Mouse (Mus musculus) kidney, postnatal 4 days (tissue): ENCODE data around the gene S100a3.

ENCODE experiments used
- DNase-seq, 2 experiments: peaks; one replicate each; pipeline ENCODE4 v3.0.0; 2021; ENCODE audit warnings: mixed read lengths in 2 of 2

Gene S100a3

GRCm38 (mm10) chr3:90604416-90604815 lies 44.0 kb downstream of the S100a3 start:
- DNase-seq, result peak; percentile 85 to 90

DNA sequence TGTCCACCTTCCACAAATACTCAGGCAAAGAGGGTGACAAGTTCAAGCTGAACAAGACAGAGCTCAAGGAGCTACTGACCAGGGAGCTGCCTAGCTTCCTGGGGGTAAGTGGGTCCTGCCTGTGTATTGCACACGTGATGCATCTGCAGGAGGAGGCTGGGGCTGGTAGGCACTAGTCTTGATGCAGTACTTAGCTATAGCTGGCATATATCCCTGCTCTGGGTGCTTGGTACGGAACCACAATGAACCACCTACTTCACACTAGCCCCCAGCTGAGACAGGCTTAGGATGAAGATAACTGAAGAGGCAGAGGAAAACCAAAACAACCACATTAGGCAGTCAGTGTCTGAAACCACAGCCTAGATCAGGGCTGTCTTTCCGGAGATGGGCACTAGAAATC lies 44.7 kb downstream of the S100a3 start:
- DNase-seq, result no peak

GRCm38 (mm10) chr3:90605736-90606135 lies 45.4 kb downstream of the S100a3 start:
- DNase-seq, result no peak

DNA sequence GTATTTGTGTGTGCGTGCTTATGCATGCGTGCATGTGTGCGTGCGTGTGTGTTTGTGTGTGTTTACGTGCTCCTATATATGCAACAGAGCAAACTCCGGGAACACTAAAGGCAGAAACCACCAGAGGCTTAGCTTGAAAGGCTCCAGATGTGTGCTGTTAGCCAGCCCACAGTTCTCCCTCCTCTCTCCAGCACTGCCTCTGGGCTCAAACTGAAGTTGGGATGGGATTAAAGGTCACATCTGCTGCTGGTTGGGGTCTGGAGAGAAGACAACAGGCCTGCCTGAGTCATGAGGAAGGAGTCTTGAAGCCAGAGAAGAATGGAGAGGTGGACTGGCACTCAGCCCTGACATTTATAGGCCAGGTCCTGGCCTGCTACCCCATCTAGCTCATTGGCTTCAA lies 45.8 kb downstream of the S100a3 start:
- DNase-seq, result peak; percentile 54 to 64

- no peak for DNase-seq
Measured at GRCm38 (mm10) chr3:90607361-90607760, 47.0 kb downstream of the S100a3 start.

DNA sequence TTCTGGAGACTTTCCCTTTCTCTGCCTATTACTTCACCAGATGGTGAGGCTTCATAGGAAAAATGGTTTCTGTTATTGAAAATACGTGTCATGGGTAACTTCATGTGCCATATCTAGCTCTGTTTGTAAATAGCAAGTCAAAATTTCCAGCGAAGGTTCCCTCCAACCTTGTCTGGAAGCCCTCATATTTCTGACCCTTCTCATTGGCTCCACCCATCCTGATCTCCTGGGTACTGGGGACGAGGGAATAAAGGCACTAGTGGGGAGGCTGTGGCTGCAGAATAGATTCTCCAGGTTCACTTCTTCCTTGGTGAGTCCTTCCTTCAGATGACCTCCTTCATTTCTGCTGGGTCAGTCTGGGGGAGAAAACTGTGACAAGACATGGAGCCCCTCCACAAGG lies 47.8 kb downstream of the S100a3 start, which contains the start of gene S100a5:
TSS of gene S100a5 (plus strand) at position 301 of the 400 bp plus-strand sequence.
- no peak for DNase-seq

- DNase-seq, result no peak
Measured at GRCm38 (mm10) chr3:90609102-90609501, 48.7 kb downstream of the S100a3 start.

DNA sequence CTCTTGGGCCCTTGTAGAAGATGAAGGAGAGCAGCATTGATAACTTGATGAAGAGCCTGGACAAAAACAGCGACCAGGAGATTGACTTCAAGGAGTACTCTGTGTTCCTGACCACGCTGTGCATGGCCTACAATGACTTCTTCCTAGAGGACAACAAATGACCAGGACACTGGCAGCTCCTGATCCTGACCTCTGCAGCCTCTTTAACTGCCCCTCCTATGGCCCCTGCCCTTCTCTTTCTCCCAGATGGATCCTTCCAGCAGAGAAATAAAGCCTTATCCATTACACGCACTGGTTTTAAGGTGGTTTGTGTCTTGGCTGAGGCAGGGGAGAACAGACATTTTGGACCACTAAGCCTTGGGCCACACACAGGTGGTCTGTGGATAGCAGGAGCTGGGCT lies 51.1 kb downstream of the S100a3 start:
- DNase-seq, result no peak

GRCm38 (mm10) chr3:90612061-90612460 lies 51.7 kb downstream of the S100a3 start:
- DNase-seq, result peak in 1 of 2 experiments; percentile 36

- DNase-seq, result peak; percentile 78 to 86
Measured at GRCm38 (mm10) chr3:90612728-90613291, 52.4 kb downstream of the S100a3 start, which contains the start of gene S100a6. Gene S100a6 (plus strand): TSS chr3:90612882.

- peak in 1 of 2 experiments; percentile 22 for DNase-seq
Measured at GRCm38 (mm10) chr3:90613461-90614147, 53.2 kb downstream of the S100a3 start.

DNA sequence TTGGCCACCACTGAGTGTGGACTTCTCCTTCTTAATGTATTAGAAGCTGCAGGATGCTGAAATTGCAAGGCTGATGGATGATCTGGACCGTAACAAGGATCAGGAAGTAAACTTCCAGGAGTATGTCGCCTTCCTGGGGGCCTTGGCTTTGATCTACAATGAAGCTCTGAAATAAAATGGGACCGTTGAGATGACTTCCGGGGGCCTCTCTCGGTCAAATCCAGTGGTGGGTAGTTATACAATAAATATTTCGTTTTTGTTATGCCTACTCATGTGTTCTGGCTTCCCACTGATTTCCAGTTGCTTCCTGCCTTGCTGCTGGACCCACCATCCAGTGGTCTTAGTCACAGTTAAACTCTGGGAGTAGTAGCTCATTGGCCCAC lies 53.8 kb downstream of the S100a3 start:
- no peak for DNase-seq

DNA sequence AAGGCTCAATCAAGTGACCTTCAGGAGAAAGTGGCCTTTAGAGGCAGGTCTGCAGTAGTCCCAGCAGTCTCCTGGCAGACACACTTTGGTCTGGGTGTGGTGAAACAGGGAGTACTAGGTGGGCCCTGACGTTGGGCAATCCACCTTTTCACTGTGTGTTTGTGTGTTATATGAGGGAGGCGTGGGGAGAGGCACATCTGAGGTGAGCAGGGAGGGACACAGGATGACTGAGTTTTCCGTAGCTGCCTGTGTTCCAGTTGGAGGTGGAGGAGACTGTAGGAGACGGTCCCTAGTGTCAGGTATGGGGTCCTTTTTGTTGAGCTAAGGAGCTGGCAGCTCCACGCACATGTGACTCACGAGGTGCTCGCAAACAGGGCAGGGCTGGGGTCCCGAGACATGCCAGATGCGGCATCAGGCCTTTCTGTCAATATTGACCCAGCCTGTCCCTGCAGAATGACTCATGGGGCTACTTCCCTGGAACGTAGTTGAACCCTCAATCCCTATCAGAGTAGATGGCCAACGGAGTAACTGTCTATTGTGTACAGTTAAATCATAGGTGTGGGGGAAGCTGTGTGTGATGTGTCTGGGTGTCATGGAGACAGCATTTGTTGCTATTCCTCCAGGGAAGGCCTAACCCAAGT lies 54.4 kb downstream of the S100a3 start:
- no peak for DNase-seq

- peak; percentile 82 to 88 for DNase-seq
Measured at GRCm38 (mm10) chr3:90615415-90615814, 55.0 kb downstream of the S100a3 start.

- DNase-seq, result no peak
Measured at GRCm38 (mm10) chr3:90615911-90616310, 55.5 kb downstream of the S100a3 start.

GRCm38 (mm10) chr3:90617586-90617985 lies 57.2 kb downstream of the S100a3 start:
- DNase-seq, result no peak

DNA sequence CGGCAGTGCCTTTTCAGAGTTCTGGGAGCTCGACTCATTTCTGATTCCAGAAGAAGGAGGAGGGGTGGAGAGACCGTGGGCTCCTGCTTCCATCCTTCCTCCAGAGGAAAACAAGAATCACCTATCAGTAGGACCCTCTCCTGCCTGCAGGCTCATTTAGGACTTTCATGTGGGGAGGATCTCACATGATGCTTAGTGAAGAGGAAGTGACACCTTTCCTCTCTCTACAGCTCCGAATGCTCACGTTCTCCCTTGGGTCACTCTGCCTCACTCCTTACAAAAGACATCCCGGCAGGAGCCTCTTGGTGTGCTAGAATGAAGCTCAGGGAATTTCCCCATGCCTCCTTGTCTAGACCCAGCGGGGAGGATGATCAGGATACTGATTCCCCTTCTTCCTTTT lies 61.2 kb downstream of the S100a3 start:
- DNase-seq, result no peak

DNA sequence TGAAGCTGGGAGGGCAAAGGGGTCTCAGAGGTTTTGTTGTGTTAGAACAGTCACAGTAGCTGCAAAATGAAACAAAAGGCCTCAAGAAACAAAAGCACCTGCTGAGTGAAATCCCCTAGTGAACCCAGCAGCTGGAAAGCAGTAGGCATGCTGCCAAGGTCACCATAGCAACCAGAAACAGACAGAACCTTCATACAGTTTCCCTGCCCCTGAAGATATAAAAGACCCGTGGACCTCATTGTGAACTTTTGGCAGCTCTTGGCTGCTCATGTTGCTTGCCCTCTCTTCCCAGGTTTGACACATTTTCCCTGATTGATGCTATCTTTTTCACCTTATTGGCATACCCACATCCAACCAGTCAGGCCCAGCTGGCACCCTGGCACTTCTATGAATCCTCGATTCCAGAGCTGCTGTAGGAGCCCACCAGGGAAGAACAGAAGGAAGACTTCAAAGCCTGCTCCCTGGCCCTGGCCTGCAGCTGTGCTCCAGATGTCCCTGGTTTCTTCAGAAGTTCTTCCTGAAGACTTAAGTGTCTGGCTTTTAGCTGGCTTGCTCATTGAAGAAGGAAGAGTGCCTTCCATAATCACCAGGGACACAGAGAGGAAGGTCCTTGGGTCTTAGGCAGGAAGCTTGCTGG lies 63.2 kb downstream of the S100a3 start:
- DNase-seq, result peak; percentile 84 to 87

DNA sequence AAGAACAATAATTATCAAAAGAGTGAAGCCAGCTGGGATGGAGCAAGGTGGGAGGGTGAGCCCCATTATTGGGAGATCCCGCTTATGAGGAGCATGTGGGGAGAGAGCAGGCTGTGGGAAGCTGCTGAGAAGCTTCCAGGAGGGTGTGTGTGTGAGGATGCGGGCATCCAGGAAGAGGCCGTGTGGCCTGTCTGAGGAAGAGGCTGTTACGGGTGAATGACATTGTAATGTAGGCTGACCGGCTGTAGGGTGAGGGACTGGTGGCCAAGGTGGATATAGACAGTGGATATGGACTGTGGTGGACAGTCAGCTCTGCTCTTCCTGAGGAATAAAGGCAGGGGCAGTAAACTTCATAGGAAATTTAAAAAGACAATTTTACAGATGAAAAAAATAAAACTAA lies 65.1 kb downstream of the S100a3 start:
- DNase-seq, result no peak

- no peak for DNase-seq
Measured at GRCm38 (mm10) chr3:90626266-90627021, 66.1 kb downstream of the S100a3 start.

GRCm38 (mm10) chr3:90627366-90627765 lies 67.0 kb downstream of the S100a3 start:
- DNase-seq, result no peak

DNA sequence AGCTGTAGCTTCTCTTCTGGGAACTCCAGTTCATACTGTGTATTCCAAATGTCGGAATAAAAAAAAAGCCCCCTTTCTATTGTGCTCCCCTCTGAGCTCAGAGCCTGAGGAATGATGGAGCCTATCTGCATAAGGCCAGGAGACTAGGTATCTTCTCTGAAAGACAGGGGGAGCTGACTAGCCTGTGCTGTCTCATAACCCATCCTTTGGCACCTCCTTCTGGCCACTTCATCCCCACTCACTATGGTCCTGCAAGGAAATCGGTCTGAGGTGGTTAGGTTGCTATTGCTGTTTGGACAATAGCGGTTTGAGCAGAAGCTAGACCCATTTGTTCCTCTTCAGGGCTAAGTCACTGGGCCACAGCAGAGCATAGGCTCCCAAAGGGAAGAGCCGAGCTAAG lies 67.4 kb downstream of the S100a3 start:
- peak; percentile 42 to 55 for DNase-seq

- no peak for DNase-seq
Measured at GRCm38 (mm10) chr3:90629298-90629697, 68.9 kb downstream of the S100a3 start.
